Mouse (Mus musculus): Measurements from ENCODE around the gene Rap1gap. TPM values are rescaled to one million over a fixed set of nuclear protein-coding genes. Genes with fewer than 3 reads are reported as not detected.

The Rap1gap gene
- polyA plus RNA-seq, 1 experiment from 2014 or later: 51.6 TPM

DNA sequence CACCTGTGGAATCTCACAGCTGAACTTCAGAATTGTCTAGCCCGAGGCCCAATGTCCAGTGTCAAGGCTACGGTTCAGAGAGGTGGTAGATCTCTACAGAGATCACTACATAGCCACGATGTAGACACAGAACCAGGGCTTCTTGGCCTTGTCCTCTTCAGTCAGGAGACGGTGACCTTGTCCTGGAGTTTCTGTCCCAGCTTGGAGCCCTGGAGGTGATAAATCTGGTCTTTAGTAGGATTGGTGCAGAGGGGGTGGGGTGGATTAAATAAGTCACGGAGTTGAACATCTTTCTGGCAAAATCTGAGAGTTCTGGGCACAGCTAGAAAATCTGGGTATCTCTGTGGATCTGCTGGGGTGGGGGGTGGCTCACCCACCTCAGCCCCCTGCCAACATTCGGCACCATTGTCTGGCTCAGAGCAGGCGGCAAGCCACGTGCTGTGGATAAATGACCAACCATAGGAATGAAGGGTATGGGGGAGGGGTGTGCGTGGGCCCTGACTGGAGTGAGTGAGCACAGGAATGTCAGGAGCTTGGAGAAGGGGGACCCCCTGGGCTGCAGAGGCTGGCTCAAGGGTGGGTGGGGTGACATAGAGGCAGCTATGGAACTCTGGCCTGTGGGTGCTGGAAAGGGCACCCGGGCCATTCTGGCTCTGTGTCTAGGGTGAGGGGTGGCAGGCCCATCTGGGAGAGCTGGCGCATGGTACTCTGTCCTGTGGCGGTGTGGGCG is 32.8 kb downstream of the Rap1gap start:
- H3K9me3 ChIP-seq (ENCODE audit: control insufficient read depth, low read length): no peaks in the 10 kb centered on the region
- H3K4me3 ChIP-seq (replicated peaks; ENCODE audit: low read length): no peak overlapping the region
- no peaks in the 10 kb centered on the region for H3K36me3 ChIP-seq (ENCODE audit: control insufficient read depth, insufficient read depth)
- ATAC-seq: no peak
- no peak overlapping the region for H3K9ac ChIP-seq (replicated peaks; ENCODE audit: low read depth, low read length)
- no peak overlapping the region for H3K27ac ChIP-seq (ENCODE audit: low read length)
- H3K4me2 ChIP-seq (ENCODE audit: low read length): no peak overlapping the region
- WGBS: 70% methylated on average over 13 of the region's 13 CpGs
- no peaks in the 10 kb centered on the region for H3K27me3 ChIP-seq (replicated peaks; ENCODE audit: control insufficient read depth, insufficient read depth, low read length)
- peaks cover 22% of the 10 kb centered on the region for H3K4me1 ChIP-seq (replicated peaks; ENCODE audit: control insufficient read depth, insufficient read depth, low read length)

DNA sequence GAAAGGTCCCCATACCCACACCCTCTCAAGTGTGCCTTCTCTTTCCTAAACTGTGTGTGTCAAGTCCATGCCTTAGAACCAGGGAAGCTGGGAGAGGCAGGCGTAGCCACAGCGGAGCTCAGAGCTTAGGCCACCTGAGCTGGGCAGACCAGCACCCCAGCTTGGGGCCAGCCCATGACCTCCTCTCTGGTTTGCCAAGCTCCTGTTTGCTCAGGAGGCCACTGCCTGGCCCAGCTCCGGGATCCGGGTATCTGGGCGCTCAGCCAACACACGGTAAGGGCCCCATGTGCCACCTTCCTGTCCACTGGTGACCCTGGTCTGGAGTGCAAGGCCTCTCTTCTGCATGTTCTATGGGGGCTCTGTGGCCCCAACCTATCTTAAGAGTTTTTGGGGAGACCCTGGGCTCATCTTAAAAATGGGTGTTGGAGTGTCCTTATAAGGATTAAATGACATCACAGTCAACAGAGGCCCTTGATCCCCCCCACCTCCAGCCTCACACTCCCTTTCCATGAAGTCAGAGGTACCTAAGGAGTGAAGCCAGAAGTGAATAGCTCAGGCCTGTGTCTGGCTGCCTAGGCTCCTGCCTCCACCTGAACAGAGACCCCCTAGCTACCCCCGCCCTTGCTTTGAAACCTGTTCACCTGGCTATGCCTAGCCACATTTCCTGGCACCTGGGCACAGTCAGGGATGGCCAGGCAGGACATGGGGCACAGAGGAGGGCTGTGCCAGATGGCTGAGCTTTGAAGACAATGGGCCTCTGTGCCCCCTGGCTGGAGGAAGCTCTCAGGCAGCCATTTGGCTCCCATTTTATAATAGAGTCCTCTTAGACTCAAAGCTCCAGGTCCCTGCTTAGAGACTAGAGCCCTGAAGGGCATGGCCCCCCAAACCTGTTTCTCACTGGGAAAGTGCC is 33.8 kb downstream of the Rap1gap start:
- Histone ChIP-seq H3K27ac (ENCODE audit: low read length) (no peak overlapping the region), H3K4me3 (replicated peaks; ENCODE audit: low read length) (no peak overlapping the region), H3K9ac (replicated peaks; ENCODE audit: low read depth, low read length) (no peak overlapping the region), H3K4me2 (ENCODE audit: low read length) (no peak overlapping the region), H3K4me1 (replicated peaks; ENCODE audit: control insufficient read depth, insufficient read depth, low read length) (peaks cover 22% of the 10 kb centered on the region), H3K36me3 (ENCODE audit: control insufficient read depth, insufficient read depth) (no peaks in the 10 kb centered on the region), H3K27me3 (replicated peaks; ENCODE audit: control insufficient read depth, insufficient read depth, low read length) (no peaks in the 10 kb centered on the region), H3K9me3 (ENCODE audit: control insufficient read depth, low read length) (no peaks in the 10 kb centered on the region)
- ATAC-seq: no peak
- 72% methylated on average over 7 of the region's 7 CpGs for WGBS

DNA sequence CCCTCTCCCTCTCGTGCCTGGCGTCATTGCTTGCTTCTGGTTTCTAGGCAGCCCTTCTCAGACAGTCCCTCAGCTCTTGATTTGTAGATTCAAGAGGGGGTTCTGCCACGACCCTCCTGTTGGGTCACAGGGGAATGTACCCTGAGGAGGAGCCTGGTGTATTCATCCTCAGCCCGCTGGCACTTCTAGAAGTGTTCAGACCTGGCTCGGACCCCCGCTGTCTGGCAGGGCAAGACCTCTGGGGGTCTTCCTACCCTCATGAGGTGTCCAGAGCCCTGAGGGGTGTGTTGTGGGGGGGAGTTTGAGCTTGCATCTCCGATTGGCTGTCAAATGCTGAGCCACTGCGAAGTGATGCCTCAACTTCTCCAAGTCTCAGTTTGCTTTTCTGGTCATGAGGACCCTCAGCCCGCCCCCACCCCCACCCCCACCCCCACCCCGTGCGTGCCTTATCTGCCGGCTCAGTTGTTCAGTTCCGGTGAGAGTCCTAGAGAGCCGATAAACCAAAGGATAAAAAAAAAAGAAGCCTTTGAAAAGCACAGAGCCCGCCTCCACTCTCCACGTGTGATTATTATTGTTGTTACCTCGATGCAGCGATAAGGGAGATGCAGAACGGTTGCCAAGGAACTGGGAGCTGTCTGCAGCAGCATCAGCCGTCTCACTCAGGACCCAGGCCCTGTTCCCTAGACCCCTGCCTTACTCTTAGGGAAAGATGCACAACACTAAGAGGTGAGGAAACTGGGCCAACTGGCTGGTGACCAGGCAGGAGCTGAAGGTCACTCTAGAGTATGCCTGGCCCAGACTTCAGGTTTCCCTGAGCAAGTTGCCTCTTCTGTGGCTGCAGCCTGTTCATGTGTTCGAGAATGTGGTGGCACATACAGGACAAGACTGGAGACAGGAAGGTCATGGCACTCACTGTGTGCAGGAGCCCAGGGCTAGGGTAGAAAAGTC is 35.0 kb downstream of the Rap1gap start:
- no peak overlapping the region for H3K4me2 ChIP-seq (ENCODE audit: low read length)
- WGBS: 51% methylated on average over 21 of the region's 21 CpGs
- no peak overlapping the region for H3K27ac ChIP-seq (ENCODE audit: low read length)
- no peaks in the 10 kb centered on the region for H3K27me3 ChIP-seq (replicated peaks; ENCODE audit: control insufficient read depth, insufficient read depth, low read length)
- no peak; the same call in 1 of the 2 replicates for ATAC-seq
- no peaks in the 10 kb centered on the region for H3K36me3 ChIP-seq (ENCODE audit: control insufficient read depth, insufficient read depth)
- H3K4me1 ChIP-seq (replicated peaks; ENCODE audit: control insufficient read depth, insufficient read depth, low read length): peaks cover 22% of the 10 kb centered on the region
- H3K9me3 ChIP-seq (ENCODE audit: control insufficient read depth, low read length): no peaks in the 10 kb centered on the region
- H3K4me3 ChIP-seq (replicated peaks; ENCODE audit: low read length): no peak overlapping the region
- H3K9ac ChIP-seq (replicated peaks; ENCODE audit: low read depth, low read length): no peak overlapping the region

DNA sequence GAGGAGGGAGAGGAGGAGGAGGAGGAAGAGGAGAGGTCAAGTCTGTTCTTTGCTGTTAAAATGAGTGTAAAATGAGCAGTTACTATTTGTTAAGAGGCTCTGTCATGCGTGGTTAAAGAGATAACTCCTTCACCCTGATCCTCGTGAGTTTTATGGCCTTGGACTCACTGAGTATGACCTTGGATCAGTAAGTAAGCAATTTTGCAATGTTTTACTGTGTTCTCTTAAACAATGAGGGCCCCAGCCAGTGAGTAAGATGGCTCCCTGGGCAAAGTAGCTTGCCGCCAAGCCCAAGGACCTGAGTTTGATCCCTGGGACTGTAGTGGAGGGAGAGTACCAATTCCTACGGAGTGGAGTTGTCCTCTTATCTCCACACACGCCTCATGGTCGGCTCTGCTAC is 36.4 kb downstream of the Rap1gap start:
- Histone ChIP-seq H3K36me3 (ENCODE audit: control insufficient read depth, insufficient read depth) (no peaks in the 10 kb centered on the region), H3K27ac (ENCODE audit: low read length) (no peak overlapping the region), H3K9ac (replicated peaks; ENCODE audit: low read depth, low read length) (no peak overlapping the region), H3K4me3 (replicated peaks; ENCODE audit: low read length) (no peak overlapping the region), H3K27me3 (replicated peaks; ENCODE audit: control insufficient read depth, insufficient read depth, low read length) (no peaks in the 10 kb centered on the region), H3K9me3 (ENCODE audit: control insufficient read depth, low read length) (no peaks in the 10 kb centered on the region), H3K4me1 (replicated peaks; ENCODE audit: control insufficient read depth, insufficient read depth, low read length) (peaks cover 18% of the 10 kb centered on the region), H3K4me2 (ENCODE audit: low read length) (no peak overlapping the region)
- no peak for ATAC-seq
- 65% methylated on average over 6 of the region's 6 CpGs for WGBS

DNA sequence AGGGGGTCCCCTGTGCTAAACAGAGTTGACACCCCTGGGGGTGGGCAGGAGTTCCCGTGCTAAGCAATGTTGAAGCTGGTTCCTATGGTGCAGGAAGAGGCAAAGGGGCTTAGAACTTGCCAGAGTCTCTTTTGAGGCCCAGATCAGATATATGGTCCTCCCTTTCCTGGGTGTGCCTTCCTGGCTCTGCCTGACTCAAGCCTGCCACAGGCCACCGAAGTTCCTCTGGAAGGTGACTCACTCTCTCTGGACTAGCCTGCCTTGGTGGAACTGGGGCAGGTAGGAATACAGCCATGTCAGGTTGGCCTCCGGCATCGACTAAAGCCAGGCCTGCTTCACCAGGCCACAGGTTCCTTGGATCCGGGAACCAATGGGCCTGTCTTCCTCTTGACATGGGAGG is 38.6 kb downstream of the Rap1gap start:
- Histone ChIP-seq H3K27ac (ENCODE audit: low read length) (no peak overlapping the region), H3K27me3 (replicated peaks; ENCODE audit: control insufficient read depth, insufficient read depth, low read length) (no peaks in the 10 kb centered on the region), H3K36me3 (ENCODE audit: control insufficient read depth, insufficient read depth) (no peaks in the 10 kb centered on the region), H3K4me1 (replicated peaks; ENCODE audit: control insufficient read depth, insufficient read depth, low read length) (peaks cover 28% of the 10 kb centered on the region), H3K4me3 (replicated peaks; ENCODE audit: low read length) (no peak overlapping the region), H3K4me2 (ENCODE audit: low read length) (no peak overlapping the region), H3K9ac (replicated peaks; ENCODE audit: low read depth, low read length) (no peak overlapping the region), H3K9me3 (ENCODE audit: control insufficient read depth, low read length) (no peaks in the 10 kb centered on the region)
- no peak for ATAC-seq
- WGBS: 93% methylated on average over 5 of the region's 5 CpGs

DNA sequence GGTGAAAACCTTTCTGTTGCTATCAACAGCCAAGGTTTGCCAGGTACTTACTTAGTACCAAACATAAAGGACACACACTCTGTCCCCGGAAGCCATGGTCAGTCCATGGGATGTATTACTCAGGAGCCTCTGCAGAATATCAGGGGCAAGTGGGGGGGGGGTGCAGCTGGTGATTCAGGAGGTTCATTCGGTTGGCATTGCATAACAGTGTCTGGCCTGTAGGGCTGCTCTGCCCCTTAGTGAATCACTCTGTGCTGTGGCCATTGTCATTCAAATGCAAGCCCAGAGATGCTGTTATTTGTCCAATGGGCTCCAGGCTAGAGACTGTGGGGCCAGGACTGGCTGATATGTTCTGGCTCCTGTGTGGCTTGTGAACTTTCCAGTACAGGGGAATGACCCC is 40.0 kb downstream of the Rap1gap start:
- WGBS: 33% methylated on average over 2 of the region's 2 CpGs
- no peak overlapping the region for H3K9ac ChIP-seq (replicated peaks; ENCODE audit: low read depth, low read length)
- peaks cover 24% of the 10 kb centered on the region for H3K4me1 ChIP-seq (replicated peaks; ENCODE audit: control insufficient read depth, insufficient read depth, low read length)
- H3K27me3 ChIP-seq (replicated peaks; ENCODE audit: control insufficient read depth, insufficient read depth, low read length): no peaks in the 10 kb centered on the region
- H3K36me3 ChIP-seq (ENCODE audit: control insufficient read depth, insufficient read depth): no peaks in the 10 kb centered on the region
- H3K27ac ChIP-seq (ENCODE audit: low read length): no peak overlapping the region
- no peak overlapping the region for H3K4me2 ChIP-seq (ENCODE audit: low read length)
- H3K4me3 ChIP-seq (replicated peaks; ENCODE audit: low read length): no peak overlapping the region
- no peak for ATAC-seq
- no peaks in the 10 kb centered on the region for H3K9me3 ChIP-seq (ENCODE audit: control insufficient read depth, low read length)

DNA sequence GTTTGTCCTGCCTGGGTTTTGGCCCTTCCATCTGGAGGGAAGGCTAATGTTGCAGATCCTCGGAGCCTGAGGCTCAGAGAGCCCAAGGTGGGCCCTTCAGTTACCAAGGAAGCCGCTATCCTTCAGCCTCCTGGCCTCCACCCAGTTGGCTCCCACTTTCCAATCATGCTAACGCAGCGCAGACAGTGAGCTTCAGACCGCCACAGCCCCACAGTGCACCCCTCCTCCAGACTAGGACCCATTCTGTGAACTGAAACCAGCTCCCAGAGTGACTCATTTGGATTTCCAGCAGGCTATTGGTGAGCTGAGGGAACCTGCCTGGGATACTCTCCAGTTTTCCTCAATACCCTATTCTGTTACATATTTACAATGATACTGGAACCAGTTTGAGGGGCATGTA is 40.9 kb downstream of the Rap1gap start:
- Histone ChIP-seq H3K27ac (ENCODE audit: low read length) (no peak overlapping the region), H3K9me3 (ENCODE audit: control insufficient read depth, low read length) (no peaks in the 10 kb centered on the region), H3K36me3 (ENCODE audit: control insufficient read depth, insufficient read depth) (no peaks in the 10 kb centered on the region), H3K4me1 (replicated peaks; ENCODE audit: control insufficient read depth, insufficient read depth, low read length) (peaks cover 19% of the 10 kb centered on the region), H3K9ac (replicated peaks; ENCODE audit: low read depth, low read length) (no peak overlapping the region), H3K27me3 (replicated peaks; ENCODE audit: control insufficient read depth, insufficient read depth, low read length) (no peaks in the 10 kb centered on the region), H3K4me3 (replicated peaks; ENCODE audit: low read length) (no peak overlapping the region), H3K4me2 (ENCODE audit: low read length) (no peak overlapping the region)
- ATAC-seq: no peak
- WGBS: 59% methylated on average over 5 of the region's 5 CpGs

DNA sequence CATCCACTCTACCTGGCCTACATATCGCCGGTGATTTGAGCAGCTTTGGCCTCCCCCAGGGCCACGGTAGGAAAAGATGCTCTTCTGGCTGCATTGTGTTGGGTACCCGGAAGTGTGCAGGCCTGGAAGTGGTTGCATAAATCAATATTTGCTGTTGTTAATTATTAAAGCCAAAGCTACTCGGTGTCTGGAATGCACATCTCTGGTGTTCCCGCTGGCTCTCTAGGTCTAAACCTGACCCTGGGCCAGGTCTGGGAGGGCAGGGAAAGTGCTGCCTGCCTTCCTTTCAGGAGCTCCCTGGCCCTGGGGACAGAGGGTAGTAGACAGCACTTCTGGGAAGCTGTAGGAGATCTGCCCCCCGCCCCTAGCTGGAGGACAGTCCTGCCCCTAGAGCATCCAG is 42.0 kb downstream of the Rap1gap start:
- Histone ChIP-seq H3K36me3 (ENCODE audit: control insufficient read depth, insufficient read depth) (no peaks in the 10 kb centered on the region), H3K27me3 (replicated peaks; ENCODE audit: control insufficient read depth, insufficient read depth, low read length) (no peaks in the 10 kb centered on the region), H3K4me1 (replicated peaks; ENCODE audit: control insufficient read depth, insufficient read depth, low read length) (peaks cover 19% of the 10 kb centered on the region), H3K4me2 (ENCODE audit: low read length) (no peak overlapping the region), H3K4me3 (replicated peaks; ENCODE audit: low read length) (no peak overlapping the region), H3K9ac (replicated peaks; ENCODE audit: low read depth, low read length) (no peak overlapping the region), H3K9me3 (ENCODE audit: control insufficient read depth, low read length) (no peaks in the 10 kb centered on the region), H3K27ac (ENCODE audit: low read length) (no peak overlapping the region)
- no peak for ATAC-seq
- WGBS: 81% methylated on average over 7 of the region's 7 CpGs

Measured in forebrain, embryonic 16.5 days (tissue).